Mouse (Mus musculus) kidney, adult 11 months (tissue): ENCODE measurements around the gene Olfr1442.
A peak's percentile ranks its signal among the peaks of the same experiment; 100 is the strongest.
"Not testable (repeated sequence)": the region's sequence is repeated elsewhere in the genome, so short reads cannot be mapped to it uniquely, and the experiment has no call there.

Experiments
- DNase-seq: peaks from one replicate; pipeline ENCODE4 v3.0.0; 2022

Gene Olfr1442

GRCm38 (mm10) chr19:12670139-12670538, at the start of gene Olfr1442:
Olfr1442 (plus strand) TSS chr19:12670439.
- no peak for DNase-seq

GRCm38 (mm10) chr19:12633176-12633575, 37.1 kb upstream of the Olfr1442 start, which contains the start of gene Glyat:
Glyat (plus strand) TSS chr19:12633308.
- DNase-seq, result peak; percentile 68

- no peak for DNase-seq
These were observed 36.0 kb upstream of the Olfr1442 start for GRCm38 (mm10) chr19:12634259-12634658.

GRCm38 (mm10) chr19:12634963-12635362, 35.3 kb upstream of the Olfr1442 start:
- no peak for DNase-seq

- DNase-seq, result no peak
These were observed 33.4 kb upstream of the Olfr1442 start for GRCm38 (mm10) chr19:12636863-12637262.

GRCm38 (mm10) chr19:12638049-12638448, 32.2 kb upstream of the Olfr1442 start:
- DNase-seq, result no peak

GRCm38 (mm10) chr19:12649511-12649910, 20.7 kb upstream of the Olfr1442 start:
- no peak for DNase-seq

GRCm38 (mm10) chr19:12666156-12666555, 4.1 kb upstream of the Olfr1442 start:
- DNase-seq, result no peak

- DNase-seq, result not testable (repeated sequence)
These were observed 1.6 kb upstream of the Olfr1442 start for GRCm38 (mm10) chr19:12668601-12669000.

- DNase-seq, result no peak
These were observed 812 bp downstream of the Olfr1442 start for GRCm38 (mm10) chr19:12671051-12671450.

- DNase-seq, result no peak
These were observed 7.6 kb downstream of the Olfr1442 start, which contains the start of gene Olfr1443 for GRCm38 (mm10) chr19:12677812-12678211. Olfr1443 (plus strand) TSS chr19:12678112.

- DNase-seq, result no peak
These were observed 14.4 kb downstream of the Olfr1442 start for GRCm38 (mm10) chr19:12684638-12685037.

GRCm38 (mm10) chr19:12685231-12685630, 15.0 kb downstream of the Olfr1442 start:
- DNase-seq, result no peak

- DNase-seq, result no peak
These were observed 25.4 kb downstream of the Olfr1442 start, which contains the start of gene Keg1 for GRCm38 (mm10) chr19:12695590-12695989. Keg1 (plus strand) TSS chr19:12695786.

- DNase-seq, result no peak
These were observed 26.0 kb downstream of the Olfr1442 start for GRCm38 (mm10) chr19:12696221-12696620.

- no peak for DNase-seq
These were observed 38.2 kb downstream of the Olfr1442 start for GRCm38 (mm10) chr19:12708458-12708857.

- DNase-seq, result no peak
These were observed 38.7 kb downstream of the Olfr1442 start for GRCm38 (mm10) chr19:12708986-12709385.

GRCm38 (mm10) chr19:12719189-12719588, 49.0 kb downstream of the Olfr1442 start:
- no peak for DNase-seq

- peak; percentile 7 for DNase-seq
These were observed 50.2 kb downstream of the Olfr1442 start for GRCm38 (mm10) chr19:12720463-12720862.

- DNase-seq, result peak; percentile 17
These were observed 50.7 kb downstream of the Olfr1442 start for GRCm38 (mm10) chr19:12720919-12721318.

GRCm38 (mm10) chr19:12721596-12721995, 51.4 kb downstream of the Olfr1442 start:
- peak; percentile 59 for DNase-seq

- DNase-seq, result peak; percentile 33
These were observed 52.1 kb downstream of the Olfr1442 start for GRCm38 (mm10) chr19:12722308-12722707.

- no peak for DNase-seq
These were observed 55.6 kb downstream of the Olfr1442 start for GRCm38 (mm10) chr19:12725851-12726250.
